Mouse (Mus musculus) olfactory bulb, adult 2 months (tissue): ENCODE results near the gene Slit2.

Experiments used
- CTCF ChIP-seq: fragments of 200-500 bp; IDR thresholded peaks from 2 replicates; pipeline ENCODE4 v1.5.1; 2012; ENCODE audit warnings: low read depth, mild to moderate bottlenecking, low read length, moderate library complexity; ENCODE audit not compliant: insufficient read depth
- POLR2A ChIP-seq: fragments of 200-500 bp; IDR thresholded peaks from 2 replicates; pipeline ENCODE4 v1.6.1; 2012; ENCODE audit warnings: mild to moderate bottlenecking, low read depth, low read length, moderate library complexity; ENCODE audit not compliant: insufficient read depth

- TF ChIP-seq CTCF, result no peak
- TF ChIP-seq POLR2A, result no peak
Observed at GRCm38 (mm10) chr5:47980459-47980858, 2.5 kb upstream of the Slit2 start.
